Mouse (Mus musculus) yolk sac, embryonic 10.5 days (tissue): ENCODE results near the gene Ak5.
"Not testable (repeated sequence)": the region's sequence is repeated elsewhere in the genome, so short reads cannot be mapped to it uniquely, and the experiment has no call there.

Experiments
- DNase-seq: peaks from one replicate; pipeline ENCODE4 v3.0.0-alpha.2; 2017; ENCODE audit warnings: low spot score

Ak5 gene

GRCm38 (mm10) chr3:152668239-152668638, at the start of gene Ak5:
TSS of gene Ak5 (minus strand) at chr3:152668360.
- no peak for DNase-seq

GRCm38 (mm10) chr3:152713991-152714902, 46.1 kb upstream of the Ak5 start, which contains the start of gene Pigk:
TSS of gene Pigk (plus strand) at chr3:152714100.
- peak; percentile 88 for DNase-seq

GRCm38 (mm10) chr3:152712957-152713356, 44.8 kb upstream of the Ak5 start:
- DNase-seq, result no peak

GRCm38 (mm10) chr3:152709936-152710335, 41.8 kb upstream of the Ak5 start:
- no peak for DNase-seq

- DNase-seq, result no peak
Measured at GRCm38 (mm10) chr3:152707321-152707823, 39.2 kb upstream of the Ak5 start.

- no peak for DNase-seq
Measured at GRCm38 (mm10) chr3:152706901-152707300, 38.7 kb upstream of the Ak5 start.

- no peak for DNase-seq
Measured at GRCm38 (mm10) chr3:152705826-152706225, 37.7 kb upstream of the Ak5 start.

GRCm38 (mm10) chr3:152702274-152702843, 34.2 kb upstream of the Ak5 start:
- DNase-seq, result peak; percentile 42

GRCm38 (mm10) chr3:152701536-152701935, 33.4 kb upstream of the Ak5 start:
- not testable (repeated sequence) for DNase-seq

- DNase-seq, result no peak
Measured at GRCm38 (mm10) chr3:152699261-152699660, 31.1 kb upstream of the Ak5 start.

GRCm38 (mm10) chr3:152698017-152698416, 29.9 kb upstream of the Ak5 start:
- peak; percentile 29 for DNase-seq

- no peak for DNase-seq
Measured at GRCm38 (mm10) chr3:152694950-152695349, 26.8 kb upstream of the Ak5 start.

GRCm38 (mm10) chr3:152689105-152689504, 20.9 kb upstream of the Ak5 start:
- DNase-seq, result no peak

- no peak for DNase-seq
Measured at GRCm38 (mm10) chr3:152688532-152688931, 20.4 kb upstream of the Ak5 start.

GRCm38 (mm10) chr3:152674663-152675062, 6.5 kb upstream of the Ak5 start:
- DNase-seq, result no peak

GRCm38 (mm10) chr3:152669783-152670182, 1.6 kb upstream of the Ak5 start:
- no peak for DNase-seq

- no peak for DNase-seq
Measured at GRCm38 (mm10) chr3:152668793-152669192, 633 bp upstream of the Ak5 start.

GRCm38 (mm10) chr3:152667356-152668211, 576 bp downstream of the Ak5 start:
- DNase-seq, result peak; percentile 26

- peak; percentile 37 for DNase-seq
Measured at GRCm38 (mm10) chr3:152666991-152667355, 1.2 kb downstream of the Ak5 start.

GRCm38 (mm10) chr3:152658592-152658991, 9.6 kb downstream of the Ak5 start:
- DNase-seq, result no peak

GRCm38 (mm10) chr3:152651991-152652390, 16.2 kb downstream of the Ak5 start:
- DNase-seq, result no peak

- no peak for DNase-seq
Measured at GRCm38 (mm10) chr3:152644610-152645009, 23.6 kb downstream of the Ak5 start.
